Mouse (Mus musculus): Measurements from ENCODE around the gene Slc7a6os.

DNA sequence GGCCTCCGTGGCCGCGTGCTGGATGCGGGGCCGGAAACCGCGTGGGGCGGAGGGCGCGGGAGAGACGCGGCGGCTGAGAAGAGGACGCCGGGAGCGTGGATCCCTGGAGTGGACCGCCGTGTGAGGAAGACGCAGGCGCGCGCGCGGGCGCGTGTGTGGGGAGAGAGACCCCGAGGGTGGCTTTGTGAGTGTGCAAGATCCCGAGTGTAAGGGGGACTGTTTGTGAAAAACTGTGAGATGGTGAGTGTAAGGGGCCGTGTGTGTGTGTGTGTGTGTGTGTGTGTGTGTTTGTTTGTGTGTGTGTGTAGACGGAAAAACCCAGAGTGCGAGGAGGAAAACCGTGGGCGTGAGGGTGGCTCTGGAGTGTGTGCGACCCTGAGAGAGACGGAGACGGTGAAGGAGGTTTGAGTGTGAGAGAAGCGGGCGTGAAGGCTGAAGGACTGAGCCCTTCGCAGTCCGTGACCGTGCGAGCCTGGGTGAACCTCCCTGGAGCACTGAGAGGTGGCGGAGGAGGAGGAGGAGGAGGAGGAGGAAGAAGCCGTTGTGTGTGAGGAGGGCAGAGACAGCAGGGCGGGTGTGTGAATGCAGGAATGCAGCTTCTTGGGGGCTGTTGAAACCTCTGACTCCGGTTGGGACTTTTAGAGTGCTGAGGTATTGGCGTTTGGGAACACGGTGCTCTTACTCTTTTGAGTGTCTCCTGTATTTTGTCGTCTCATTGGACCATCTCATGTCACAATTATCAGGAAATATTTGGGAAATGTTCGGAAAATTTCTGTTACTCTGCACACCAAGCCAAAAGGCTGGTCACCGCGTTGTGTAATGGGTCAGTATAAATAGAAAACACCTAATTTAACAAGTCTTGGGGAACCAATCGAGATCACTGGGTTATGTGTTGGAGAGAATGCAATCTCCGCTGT is 41.5 kb downstream of the Slc7a6os start:
- TF ChIP-seq CTCF (IDR thresholded peaks at IDR 0.05; ENCODE audit: low read depth) (no peak), EP300 (IDR thresholded peaks at IDR 0.05; ENCODE audit: low read depth) (no peak)
